Mouse (Mus musculus) cerebellum, adult 2 months (tissue): ENCODE results near the gene Adgrg1.

Experiments
- CTCF ChIP-seq: fragments of 200-500 bp; IDR thresholded peaks from 2 replicates; pipeline ENCODE4 v1.5.1; 2011; ENCODE audit warnings: low read depth, mild to moderate bottlenecking, control low read depth, low read length, moderate library complexity, borderline replicate concordance; ENCODE audit not compliant: insufficient read depth
- POLR2A ChIP-seq: fragments of 200-500 bp; IDR thresholded peaks from 2 replicates; pipeline ENCODE4 v1.6.1; 2011; ENCODE audit warnings: low read length, control low read depth, borderline replicate concordance; ENCODE audit not compliant: insufficient read depth

- no peak for TF ChIP-seq POLR2A
- TF ChIP-seq CTCF = no peak
These were observed 72.4 kb downstream of the Adgrg1 start for GRCm38 (mm10) chr8:95046982-95047381.
